Mouse (Mus musculus): ENCODE results near the gene Dcun1d1. TPM values are rescaled to one million over a fixed set of nuclear protein-coding genes. Genes with fewer than 3 reads are reported as not detected.

The Dcun1d1 gene
- total RNA-seq, 2 experiments from 2014 or later, result 137 to 145 TPM

Other genes with a start within 250 kb of the Dcun1d1 start
- 218 and 248 TPM in 2 replicates for gene Atp11b, start 183.3 kb downstream of the Dcun1d1 start, total RNA-seq (2015)
- 110 and 139 TPM in 2 replicates for gene Atp11b, start 183.3 kb downstream of the Dcun1d1 start, total RNA-seq (2017)
- 23.9 and 30.8 TPM in 2 replicates for gene Mccc1, start 63.2 kb upstream of the Dcun1d1 start, total RNA-seq (2015)
- 12.8 and 17.8 TPM in 2 replicates for gene Mccc1, start 63.2 kb upstream of the Dcun1d1 start, total RNA-seq (2017)
- not detected in 2 replicates for gene Ccdc144b, start 116.1 kb upstream of the Dcun1d1 start, total RNA-seq (2015)
- not detected in 2 replicates for gene Ccdc144b, start 116.1 kb upstream of the Dcun1d1 start, total RNA-seq (2017)
- 43.3 and 50.7 TPM in 2 replicates for gene Acad9, start 128.5 kb upstream of the Dcun1d1 start, total RNA-seq (2015)
- 48.9 and 49.0 TPM in 2 replicates for gene Acad9, start 128.5 kb upstream of the Dcun1d1 start, total RNA-seq (2017)
- gene D3Ertd254e, start 213.6 kb upstream of the Dcun1d1 start, total RNA-seq (2015), result 5.8 and 6.2 TPM in 2 replicates
- gene D3Ertd254e, start 213.6 kb upstream of the Dcun1d1 start, total RNA-seq (2017), result 5.2 and 6.0 TPM in 2 replicates

All from megakaryocyte progenitor cell, adult 5-6 weeks (primary cell).